Mouse (Mus musculus): Measurements from ENCODE around the gene Pla2g2d.

DNA sequence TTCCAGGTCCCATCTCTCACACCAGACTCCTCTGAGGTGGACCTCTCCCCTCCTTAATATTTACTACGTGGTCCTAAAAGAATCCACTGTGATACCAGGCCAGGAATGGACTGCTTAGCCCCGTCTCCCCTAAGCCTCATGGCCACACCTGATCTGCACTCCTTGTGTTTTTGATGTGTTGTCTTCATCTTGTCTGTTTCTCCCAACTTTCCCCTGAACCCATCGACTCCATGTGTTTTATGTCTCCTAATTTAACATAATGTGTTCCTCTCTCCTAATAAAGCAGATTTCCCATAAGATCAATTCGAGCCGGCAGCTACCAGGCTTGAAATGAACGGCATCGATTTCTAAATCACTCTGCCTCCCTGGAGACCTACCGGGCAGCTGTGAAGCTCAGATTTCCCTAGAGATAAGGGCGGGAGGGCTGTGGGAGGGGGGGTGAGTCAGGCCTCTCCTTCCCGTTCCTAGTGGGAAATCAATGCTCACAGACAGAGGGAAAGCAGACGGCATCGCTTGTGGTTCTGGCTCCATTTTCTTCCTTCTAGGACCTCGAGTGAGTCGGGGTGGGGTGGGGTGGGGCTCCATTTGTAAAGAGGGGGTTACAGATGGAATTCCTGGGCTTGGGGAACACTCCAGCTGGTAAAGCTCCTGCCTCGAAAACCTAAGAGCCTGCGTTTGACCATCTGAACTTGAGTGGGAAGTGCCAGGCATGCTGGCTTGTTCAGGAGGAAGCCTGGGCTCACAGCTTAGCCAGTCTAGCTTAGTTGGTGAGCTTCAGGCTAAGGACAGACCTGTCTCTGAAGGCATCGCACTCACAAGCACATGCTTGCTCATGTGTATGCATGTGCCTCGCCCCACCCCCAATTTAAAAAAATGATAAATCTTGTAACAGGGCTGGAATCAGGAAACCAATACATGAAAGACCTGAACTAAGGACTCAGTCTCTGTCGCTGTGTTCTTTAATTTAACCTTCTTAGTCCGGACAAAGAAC lies 2.2 kb downstream of the Pla2g2d start:
- no peak for TF ChIP-seq CTCF (conservative IDR thresholded peaks at IDR 0.05; ENCODE audit: low read length)
- no peak for TF ChIP-seq NANOG (IDR thresholded peaks at IDR 0.05; ENCODE audit: borderline replicate concordance, low read length)
- no peak for TF ChIP-seq POU5F1 (IDR thresholded peaks at IDR 0.05; ENCODE audit: borderline replicate concordance, low read length)

Data from E14TG2a.4 (cell line).